Mouse (Mus musculus): ENCODE results near the gene Ankrd13d. TPM values are rescaled to one million over a fixed set of nuclear protein-coding genes. Genes with fewer than 3 reads are reported as not detected.

The Ankrd13d gene
- 92.2 and 106 TPM in 2 replicates for total RNA-seq (2014; rRNA removed)
- 79.1 and 84.8 TPM in 2 replicates for polyA plus RNA-seq (2015; fragmentation: Nextera tagmentation; extraction: Ambion mirVana)

DNA sequence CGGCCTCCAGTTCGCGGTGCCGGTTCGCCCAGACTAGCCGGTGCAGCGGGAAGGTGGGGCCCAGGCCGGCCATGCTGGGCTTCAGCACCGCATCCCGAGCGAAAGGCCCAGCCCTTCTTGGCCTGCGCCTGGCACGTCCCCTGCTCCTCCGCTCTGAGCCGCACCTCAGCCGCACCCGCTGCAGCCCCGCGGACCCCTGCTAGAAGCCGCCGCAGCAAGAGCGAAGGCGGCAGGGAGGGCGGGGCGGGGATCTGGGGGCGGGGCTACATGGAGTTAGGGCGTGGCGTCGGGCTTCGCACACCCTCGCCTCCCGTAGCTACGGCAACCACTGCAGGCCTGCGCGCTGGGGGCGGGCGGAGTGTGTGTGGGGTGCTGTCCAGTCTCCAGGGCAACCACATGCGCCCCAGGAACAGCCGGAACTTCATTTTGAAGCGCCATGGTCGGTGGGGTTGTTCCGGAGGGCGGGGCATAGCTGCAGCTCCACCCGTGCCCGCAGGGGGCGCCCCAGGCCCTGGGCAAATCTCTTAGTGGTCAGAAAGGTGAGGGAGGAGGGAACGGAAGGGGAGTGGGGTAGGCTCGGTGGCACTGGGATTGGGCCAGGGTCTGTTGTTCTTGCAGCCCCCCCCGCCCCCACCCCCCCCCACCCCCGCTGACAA is at the start of gene Ankrd13d:
Gene Ankrd13d (minus strand): TSS at position 240 of the 656 bp plus-strand sequence.
- Histone ChIP-seq H3K9ac (replicated peaks; ENCODE audit: low read length, poor library complexity, severe bottlenecking) (peak within 1 kb of the TSS; percentile 84), H3K27me3 (ENCODE audit: insufficient read depth, low read length) (no peaks in the 10 kb centered on the region), H3K27ac (ENCODE audit: low read depth, low read length) (peak within 1 kb of the TSS; percentile 86), H3K4me3 (ENCODE audit: low read depth, low read length) (peak within 1 kb of the TSS; percentile 69), H3K9me3 (ENCODE audit: low read length) (no peaks in the 10 kb centered on the region), H3K4me1 (ENCODE audit: insufficient read depth, low read length) (peaks cover 8% of the 10 kb centered on the region), H3K36me3 (ENCODE audit: insufficient read depth, low read length) (peaks cover 33% of the 10 kb centered on the region), H3K4me2 (ENCODE audit: low read depth, low read length, poor library complexity, severe bottlenecking) (peak within 1 kb of the TSS; percentile 67)
- ATAC-seq (ENCODE audit: low FRiP score): peak; percentile 93
- TF ChIP-seq CTCF (IDR thresholded peaks at IDR 0.05): peak; percentile 83
- WGBS: 0% methylated on average over 46 of the region's 50 CpGs
- peak; percentile 92 for DNase-seq (ENCODE audit: low spot score)

DNA sequence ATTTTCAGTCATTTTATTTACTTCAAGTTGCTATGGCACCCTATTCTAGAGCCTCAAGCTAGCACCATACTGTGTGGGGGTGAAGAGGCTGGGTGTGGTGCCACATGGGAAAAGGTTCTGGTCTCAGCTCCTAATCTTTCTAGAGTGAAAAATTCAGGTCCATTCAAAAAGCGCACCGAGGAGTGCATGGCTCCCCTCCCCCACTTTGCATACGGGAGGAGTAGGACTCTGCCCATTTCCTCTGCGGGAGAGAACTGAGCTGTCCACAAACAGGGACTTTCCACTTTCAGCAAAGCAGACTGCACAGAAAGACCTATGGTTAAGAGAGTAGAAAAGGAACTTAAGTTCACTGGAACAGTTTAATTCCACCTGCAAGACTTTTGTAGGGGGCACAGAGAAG is 49.7 kb upstream of the Ankrd13d start:
- H3K9ac ChIP-seq (replicated peaks; ENCODE audit: low read length, poor library complexity, severe bottlenecking): peak overlapping the region; percentile 63
- peak overlapping the region; percentile 49 for H3K4me3 ChIP-seq (ENCODE audit: low read depth, low read length)
- WGBS: 2% methylated on average over 4 of the region's 4 CpGs
- no peak for TF ChIP-seq CTCF (IDR thresholded peaks at IDR 0.05)
- peak; percentile 13 for DNase-seq (ENCODE audit: low spot score)
- H3K4me2 ChIP-seq (ENCODE audit: low read depth, low read length, poor library complexity, severe bottlenecking): peak overlapping the region; percentile 87
- peak overlapping the region; percentile 73 for H3K27ac ChIP-seq (ENCODE audit: low read depth, low read length)
- H3K36me3 ChIP-seq (ENCODE audit: insufficient read depth, low read length): peaks cover 11% of the 10 kb centered on the region
- ATAC-seq (ENCODE audit: low FRiP score): no peak
- H3K27me3 ChIP-seq (ENCODE audit: insufficient read depth, low read length): no peaks in the 10 kb centered on the region
- H3K4me1 ChIP-seq (ENCODE audit: insufficient read depth, low read length): peaks cover 17% of the 10 kb centered on the region
- no peaks in the 10 kb centered on the region for H3K9me3 ChIP-seq (ENCODE audit: low read length)

GRCm38 (mm10) chr19:4331273-4331672 is 48.3 kb upstream of the Ankrd13d start:
- Histone ChIP-seq H3K4me2 (ENCODE audit: low read depth, low read length, poor library complexity, severe bottlenecking) (no peak overlapping the region), H3K4me1 (ENCODE audit: insufficient read depth, low read length) (peaks cover 17% of the 10 kb centered on the region), H3K9ac (replicated peaks; ENCODE audit: low read length, poor library complexity, severe bottlenecking) (no peak overlapping the region), H3K27ac (ENCODE audit: low read depth, low read length) (no peak overlapping the region), H3K9me3 (ENCODE audit: low read length) (no peaks in the 10 kb centered on the region), H3K4me3 (ENCODE audit: low read depth, low read length) (no peak overlapping the region), H3K36me3 (ENCODE audit: insufficient read depth, low read length) (peaks cover 21% of the 10 kb centered on the region), H3K27me3 (ENCODE audit: insufficient read depth, low read length) (no peaks in the 10 kb centered on the region)
- WGBS: 91% methylated on average over 3 of the region's 3 CpGs
- ATAC-seq (ENCODE audit: low FRiP score) (no peak), DNase-seq (ENCODE audit: low spot score) (no peak)
- TF ChIP-seq CTCF (IDR thresholded peaks at IDR 0.05): no peak

- TF ChIP-seq CTCF (IDR thresholded peaks at IDR 0.05): no peak
- Histone ChIP-seq H3K4me2 (ENCODE audit: low read depth, low read length, poor library complexity, severe bottlenecking) (no peak overlapping the region), H3K27me3 (ENCODE audit: insufficient read depth, low read length) (no peaks in the 10 kb centered on the region), H3K4me1 (ENCODE audit: insufficient read depth, low read length) (peaks cover 17% of the 10 kb centered on the region), H3K4me3 (ENCODE audit: low read depth, low read length) (no peak overlapping the region), H3K36me3 (ENCODE audit: insufficient read depth, low read length) (peaks cover 28% of the 10 kb centered on the region), H3K9me3 (ENCODE audit: low read length) (no peaks in the 10 kb centered on the region), H3K9ac (replicated peaks; ENCODE audit: low read length, poor library complexity, severe bottlenecking) (no peak overlapping the region), H3K27ac (ENCODE audit: low read depth, low read length) (no peak overlapping the region)
- no peak for ATAC-seq (ENCODE audit: low FRiP score)
- 94% methylated on average over 2 of the region's 2 CpGs for WGBS
- DNase-seq (ENCODE audit: low spot score): no peak
These were observed 47.7 kb upstream of the Ankrd13d start for GRCm38 (mm10) chr19:4330603-4331002.

- no peak for TF ChIP-seq CTCF (IDR thresholded peaks at IDR 0.05)
- H3K36me3 ChIP-seq (ENCODE audit: insufficient read depth, low read length): peaks cover 39% of the 10 kb centered on the region
- H3K9me3 ChIP-seq (ENCODE audit: low read length): no peaks in the 10 kb centered on the region
- no peak overlapping the region for H3K9ac ChIP-seq (replicated peaks; ENCODE audit: low read length, poor library complexity, severe bottlenecking)
- H3K4me2 ChIP-seq (ENCODE audit: low read depth, low read length, poor library complexity, severe bottlenecking): no peak overlapping the region
- WGBS: 95% methylated on average over 8 of the region's 8 CpGs
- H3K27me3 ChIP-seq (ENCODE audit: insufficient read depth, low read length): no peaks in the 10 kb centered on the region
- H3K4me1 ChIP-seq (ENCODE audit: insufficient read depth, low read length): peaks cover 11% of the 10 kb centered on the region
- ATAC-seq (ENCODE audit: low FRiP score) (no peak), DNase-seq (ENCODE audit: low spot score) (no peak)
- no peak overlapping the region for H3K4me3 ChIP-seq (ENCODE audit: low read depth, low read length)
- no peak overlapping the region for H3K27ac ChIP-seq (ENCODE audit: low read depth, low read length)
These were observed 45.9 kb upstream of the Ankrd13d start for GRCm38 (mm10) chr19:4328737-4329304.

DNA sequence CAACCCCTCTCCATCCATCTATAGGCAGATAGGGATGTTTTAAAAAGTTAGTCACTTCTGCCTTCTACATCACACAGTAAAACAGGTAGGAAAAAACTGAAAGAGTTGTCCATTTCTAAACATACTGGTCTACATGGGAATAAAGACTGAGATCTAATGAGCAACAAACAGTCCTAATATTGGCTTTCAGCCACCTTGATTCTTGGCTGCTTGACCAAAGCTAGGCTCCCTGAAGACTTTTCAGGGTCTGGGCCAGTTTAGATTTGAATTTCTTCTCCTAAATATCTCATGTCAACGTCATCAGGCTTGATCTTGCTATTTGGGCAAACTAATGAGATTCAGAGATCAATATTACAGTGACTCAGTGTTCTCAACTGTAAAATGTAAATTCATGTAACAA is 43.9 kb upstream of the Ankrd13d start:
- no peak for ATAC-seq (ENCODE audit: low FRiP score)
- TF ChIP-seq CTCF (IDR thresholded peaks at IDR 0.05): no peak
- Histone ChIP-seq H3K27me3 (ENCODE audit: insufficient read depth, low read length) (no peaks in the 10 kb centered on the region), H3K4me3 (ENCODE audit: low read depth, low read length) (no peak overlapping the region), H3K4me1 (ENCODE audit: insufficient read depth, low read length) (peaks cover 2% of the 10 kb centered on the region; the same call in 1 of the 2 replicates), H3K36me3 (ENCODE audit: insufficient read depth, low read length) (peaks cover 50% of the 10 kb centered on the region), H3K4me2 (ENCODE audit: low read depth, low read length, poor library complexity, severe bottlenecking) (no peak overlapping the region), H3K9ac (replicated peaks; ENCODE audit: low read length, poor library complexity, severe bottlenecking) (no peak overlapping the region), H3K9me3 (ENCODE audit: low read length) (no peaks in the 10 kb centered on the region), H3K27ac (ENCODE audit: low read depth, low read length) (no peak overlapping the region)
- WGBS: 73% methylated on average over 1 of the region's 1 CpGs
- peak; percentile 21 for DNase-seq (ENCODE audit: low spot score)

All from midbrain, postnatal 0 days (tissue).